ENCODE assay signal across 25 mouse cellular contexts in the genomic region with DNA sequence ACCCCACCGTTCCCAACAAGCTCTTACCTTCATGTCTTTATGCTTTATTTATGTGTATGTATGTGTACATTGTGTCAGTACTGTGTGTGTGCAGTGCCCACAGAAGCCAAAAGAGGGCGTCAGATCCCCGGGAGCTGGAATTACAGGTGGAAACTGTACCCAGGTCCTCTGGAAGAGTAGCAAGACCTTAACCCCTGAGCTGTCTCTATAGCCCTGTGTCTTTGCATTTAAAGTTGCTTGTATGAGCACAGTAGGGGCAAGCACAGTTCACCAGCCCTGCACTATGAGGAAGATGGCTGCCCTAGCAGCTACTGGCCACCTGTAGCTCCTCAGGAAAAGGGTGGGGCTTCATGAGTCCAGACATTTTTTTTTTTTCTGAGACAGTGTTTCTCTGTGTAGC. TPM values are rescaled to one million over a fixed set of nuclear protein-coding genes. Genes with fewer than 3 reads are reported as not detected.
DNase-seq lines count a peak whose midpoint lies in the region; ATAC-seq and TF ChIP-seq lines count a peak whose summit lies in the region.
"Had no signal": no experiment of that assay in that cellular context is flagged by ENCODE, and none has a peak within 500 bp of the region (broad histone marks: within the 10 kb centered on the region; RNA-seq: fewer than 3 reads in every experiment).

No protein-coding gene starts in this region.

- WGBS in intestine, postnatal 0 days = 86% methylated on average over 3 of the region's 3 CpGs
- 81% methylated on average over 3 of the region's 3 CpGs for WGBS in intestine, embryonic 16.5 days
- WGBS in midbrain, postnatal 0 days = 96% methylated on average over 3 of the region's 3 CpGs
- WGBS in midbrain, embryonic 13.5 days = 83% methylated on average over 3 of the region's 3 CpGs

- no peak overlapping the region for H3K9ac ChIP-seq in intestine, postnatal 0 days (ENCODE audit: low read depth, low read length)
- no peak overlapping the region for H3K9ac ChIP-seq in intestine, embryonic 16.5 days (ENCODE audit: low read depth, low read length)
- no peak overlapping the region for H3K9ac ChIP-seq in midbrain, postnatal 0 days (replicated peaks; ENCODE audit: low read length, poor library complexity, severe bottlenecking)
- H3K9ac ChIP-seq in midbrain, embryonic 13.5 days (replicated peaks) = no peak overlapping the region
- H3K9ac ChIP-seq: embryonic facial prominence, embryonic 15.5 days; forebrain, embryonic 12.5 days; heart, embryonic 13.5 days; midbrain, embryonic 15.5 days had no signal

- ATAC-seq in intestine, postnatal 0 days = no peak
- ATAC-seq in intestine, embryonic 16.5 days = no peak
- ATAC-seq in midbrain, postnatal 0 days (ENCODE audit: low FRiP score) = no peak
- no peak for ATAC-seq in midbrain, embryonic 13.5 days
- ATAC-seq: hindbrain, embryonic 16.5 days; midbrain, embryonic 15.5 days had no signal

- TF ChIP-seq CTCF in intestine, postnatal 0 days (IDR thresholded peaks at IDR 0.05; ENCODE audit: low read depth) = 0 out of 2 replicates have a peak, but pooled peaks have one; percentile 5
- peak; percentile 11; the same call in 1 of the 2 replicates for TF ChIP-seq CTCF in midbrain, postnatal 0 days (IDR thresholded peaks at IDR 0.05)

- DNase-seq in midbrain, postnatal 0 days (ENCODE audit: low spot score) = no peak
- DNase-seq in ZHBTc4 (ENCODE audit: low read depth, low spot score) = peak; percentile 84
- no peak for DNase-seq in right cerebral cortex, postnatal 25 days
- no peak for DNase-seq in layer of hippocampus, adult 9-10 months (ENCODE audit: low spot score)
- DNase-seq: adrenal gland, postnatal 14 days; cerebellum, adult 11-12 months; cerebellum, postnatal 10 days; gastrocnemius, postnatal 10 days; heart, postnatal 10 days; kidney, adult 8-10 months; kidney, postnatal 10 days; lung, adult 18-20 months; lung, postnatal 10 days; spleen, adult 18-20 months; thymus, postnatal 4 days had no signal

- H3K27me3 ChIP-seq in intestine, postnatal 0 days (replicated peaks; ENCODE audit: control insufficient read depth, insufficient read depth, low read length) = no peaks in the 10 kb centered on the region
- no peaks in the 10 kb centered on the region for H3K27me3 ChIP-seq in intestine, embryonic 16.5 days (replicated peaks; ENCODE audit: control insufficient read depth, insufficient read depth, low read length)
- no peaks in the 10 kb centered on the region for H3K27me3 ChIP-seq in midbrain, postnatal 0 days (ENCODE audit: insufficient read depth, low read length)
- H3K27me3 ChIP-seq in midbrain, embryonic 13.5 days = no peaks in the 10 kb centered on the region
- H3K27me3 ChIP-seq: embryonic facial prominence, embryonic 15.5 days; forebrain, embryonic 12.5 days; heart, embryonic 13.5 days; midbrain, embryonic 15.5 days had no signal

- H3K9me3 ChIP-seq in intestine, postnatal 0 days (ENCODE audit: control insufficient read depth) = no peaks in the 10 kb centered on the region; the same call in 1 of the 2 replicates
- peaks cover under 1% of the 10 kb centered on the region; the same call in 1 of the 2 replicates for H3K9me3 ChIP-seq in intestine, embryonic 16.5 days (ENCODE audit: control insufficient read depth, low read length)
- H3K9me3 ChIP-seq in midbrain, postnatal 0 days (ENCODE audit: low read length) = no peaks in the 10 kb centered on the region
- H3K9me3 ChIP-seq in midbrain, embryonic 13.5 days = no peaks in the 10 kb centered on the region; the same call in 1 of the 2 replicates
- H3K9me3 ChIP-seq: embryonic facial prominence, embryonic 10.5 days; embryonic facial prominence, embryonic 15.5 days; forebrain, embryonic 12.5 days; heart, embryonic 13.5 days; midbrain, embryonic 15.5 days had no signal

- H3K27ac ChIP-seq in intestine, postnatal 0 days (ENCODE audit: low read depth, low read length) = no peak overlapping the region
- no peak overlapping the region for H3K27ac ChIP-seq in intestine, embryonic 16.5 days (ENCODE audit: low read length)
- H3K27ac ChIP-seq in midbrain, postnatal 0 days (ENCODE audit: low read depth, low read length) = no peak overlapping the region
- no peak overlapping the region for H3K27ac ChIP-seq in midbrain, embryonic 13.5 days
- H3K27ac ChIP-seq: embryonic facial prominence, embryonic 10.5 days; embryonic facial prominence, embryonic 15.5 days; forebrain, embryonic 12.5 days; heart, embryonic 13.5 days; midbrain, embryonic 15.5 days had no signal

- no peak overlapping the region for H3K4me2 ChIP-seq in intestine, postnatal 0 days (replicated peaks; ENCODE audit: low read depth)
- H3K4me2 ChIP-seq in intestine, embryonic 16.5 days (ENCODE audit: low read depth, low read length) = no peak overlapping the region
- H3K4me2 ChIP-seq in midbrain, postnatal 0 days (ENCODE audit: low read depth, low read length, poor library complexity, severe bottlenecking) = no peak overlapping the region
- H3K4me2 ChIP-seq in midbrain, embryonic 13.5 days (replicated peaks) = no peak overlapping the region
- H3K4me2 ChIP-seq: embryonic facial prominence, embryonic 15.5 days; forebrain, embryonic 12.5 days; heart, embryonic 13.5 days; midbrain, embryonic 15.5 days had no signal

- no peak overlapping the region for H3K4me3 ChIP-seq in intestine, postnatal 0 days (ENCODE audit: low read depth, low read length)
- no peak overlapping the region for H3K4me3 ChIP-seq in intestine, embryonic 16.5 days (ENCODE audit: low read length)
- H3K4me3 ChIP-seq in midbrain, postnatal 0 days (ENCODE audit: low read depth, low read length) = no peak overlapping the region
- no peak overlapping the region for H3K4me3 ChIP-seq in midbrain, embryonic 13.5 days (replicated peaks)
- H3K4me3 ChIP-seq: embryonic facial prominence, embryonic 10.5 days; embryonic facial prominence, embryonic 15.5 days; forebrain, embryonic 12.5 days; heart, embryonic 13.5 days; midbrain, embryonic 15.5 days had no signal

- H3K4me1 ChIP-seq in intestine, postnatal 0 days (replicated peaks; ENCODE audit: control insufficient read depth, insufficient read depth, low read length) = no peaks in the 10 kb centered on the region
- 0 out of 2 replicates have a peak, but pooled peaks cover 10% of the 10 kb centered on the region for H3K4me1 ChIP-seq in intestine, embryonic 16.5 days (ENCODE audit: control insufficient read depth, insufficient read depth, low read length)
- peaks cover 4% of the 10 kb centered on the region; the same call in 1 of the 2 replicates for H3K4me1 ChIP-seq in midbrain, postnatal 0 days (ENCODE audit: insufficient read depth, low read length)
- 0 out of 2 replicates have a peak, but pooled peaks cover 4% of the 10 kb centered on the region for H3K4me1 ChIP-seq in midbrain, embryonic 13.5 days (replicated peaks)
- H3K4me1 ChIP-seq: embryonic facial prominence, embryonic 15.5 days; forebrain, embryonic 12.5 days had no signal

- H3K36me3 ChIP-seq in intestine, postnatal 0 days (ENCODE audit: control insufficient read depth, insufficient read depth) = no peaks in the 10 kb centered on the region
- H3K36me3 ChIP-seq in intestine, embryonic 16.5 days (ENCODE audit: control insufficient read depth, insufficient read depth, low read length) = 0 out of 2 replicates have a peak, but pooled peaks cover 2% of the 10 kb centered on the region
- peaks cover 16% of the 10 kb centered on the region for H3K36me3 ChIP-seq in midbrain, postnatal 0 days (ENCODE audit: insufficient read depth, low read length)
- peaks cover 26% of the 10 kb centered on the region for H3K36me3 ChIP-seq in midbrain, embryonic 13.5 days
- H3K36me3 ChIP-seq: embryonic facial prominence, embryonic 10.5 days; embryonic facial prominence, embryonic 15.5 days; forebrain, embryonic 12.5 days had no signal

RNA-seq across cellular contexts. Expression of gene Rpl3, which starts 15.9 kb away (rescaled TPM):
- polyA plus RNA-seq in intestine, postnatal 0 days (2015; fragmentation: Nextera tagmentation; extraction: Ambion mirVana) = 436 and 450 TPM in 2 replicates
- polyA plus RNA-seq in intestine, embryonic 16.5 days (2015; fragmentation: Nextera tagmentation; extraction: Ambion mirVana) = 1,018 and 1,133 TPM in 2 replicates
- total RNA-seq in midbrain, postnatal 0 days (2014; rRNA removed) = 511 and 632 TPM in 2 replicates
- 500 and 515 TPM in 2 replicates for polyA plus RNA-seq in midbrain, postnatal 0 days (2015; fragmentation: Nextera tagmentation; extraction: Ambion mirVana)
- polyA plus RNA-seq in midbrain, embryonic 13.5 days (2015; fragmentation: Nextera tagmentation; extraction: Ambion mirVana) = 608 and 612 TPM in 2 replicates

RNA-seq across cellular contexts. Expression of gene Syngr1, which starts 16.4 kb away (rescaled TPM):
- polyA plus RNA-seq in intestine, postnatal 0 days (2015; fragmentation: Nextera tagmentation; extraction: Ambion mirVana) = 6.8 and 10.4 TPM in 2 replicates
- polyA plus RNA-seq in intestine, embryonic 16.5 days (2015; fragmentation: Nextera tagmentation; extraction: Ambion mirVana) = 15.2 and 16.0 TPM in 2 replicates
- 162 and 220 TPM in 2 replicates for total RNA-seq in midbrain, postnatal 0 days (2014; rRNA removed)
- 81.5 and 88.5 TPM in 2 replicates for polyA plus RNA-seq in midbrain, postnatal 0 days (2015; fragmentation: Nextera tagmentation; extraction: Ambion mirVana)
- 20.6 and 26.2 TPM in 2 replicates for polyA plus RNA-seq in midbrain, embryonic 13.5 days (2015; fragmentation: Nextera tagmentation; extraction: Ambion mirVana)
- total RNA-seq: neutrophil, adult 5-6 weeks had no signal

RNA-seq across cellular contexts. Expression of gene Tab1, which starts 25.4 kb away (rescaled TPM):
- polyA plus RNA-seq in intestine, postnatal 0 days (2015; fragmentation: Nextera tagmentation; extraction: Ambion mirVana) = 12.6 and 13.6 TPM in 2 replicates
- 28.2 and 29.6 TPM in 2 replicates for polyA plus RNA-seq in intestine, embryonic 16.5 days (2015; fragmentation: Nextera tagmentation; extraction: Ambion mirVana)
- total RNA-seq in midbrain, postnatal 0 days (2014; rRNA removed) = 43.5 and 58.5 TPM in 2 replicates
- polyA plus RNA-seq in midbrain, postnatal 0 days (2015; fragmentation: Nextera tagmentation; extraction: Ambion mirVana) = 23.6 and 27.9 TPM in 2 replicates
- 41.1 and 43.0 TPM in 2 replicates for polyA plus RNA-seq in midbrain, embryonic 13.5 days (2015; fragmentation: Nextera tagmentation; extraction: Ambion mirVana)
